In the genomic region with DNA sequence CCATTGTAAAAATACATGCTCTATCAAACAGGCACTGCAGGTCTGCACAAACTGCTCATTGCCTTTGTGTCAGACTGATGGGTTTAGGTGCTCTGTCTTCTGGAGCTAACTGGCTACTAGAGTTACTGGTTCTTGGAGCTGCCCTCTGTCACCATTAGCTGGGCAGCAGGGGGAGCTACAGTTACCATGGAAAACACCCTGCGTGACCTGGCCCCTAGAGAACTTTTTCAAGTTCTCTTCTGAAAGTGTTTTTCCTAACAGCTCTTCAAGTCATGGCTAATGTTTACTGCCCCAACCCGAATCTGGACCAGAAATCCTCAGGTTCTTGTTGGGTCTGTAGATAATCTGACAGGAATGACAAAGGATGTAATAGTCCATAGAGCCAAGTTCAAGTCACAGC, we compare ENCODE assay signal across 9 mouse cellular contexts.
DNase-seq lines count a peak whose midpoint lies in the region; ATAC-seq and TF ChIP-seq lines count a peak whose summit lies in the region.
"Had no signal": no experiment of that assay in that cellular context is flagged by ENCODE, and none has a peak within 500 bp of the region (broad histone marks: within the 10 kb centered on the region; RNA-seq: fewer than 3 reads in every experiment).

No protein-coding gene starts in this region.

- no peak for TF ChIP-seq POLR2A in bone marrow macrophage, adult 2 months (IDR thresholded peaks at IDR 0.05; ENCODE audit: borderline replicate concordance, low read depth, low read length)

- no peak for ATAC-seq in forebrain, embryonic 13.5 days
- ATAC-seq in neutrophil, adult 5-6 weeks (ENCODE audit: extremely low read depth, insufficient number of reproducible peaks, low FRiP score, poor library complexity, severe bottlenecking): peak; percentile 86

- H3K27ac ChIP-seq in forebrain, embryonic 10.5 days: no peak overlapping the region
- H3K27ac ChIP-seq in forebrain, embryonic 13.5 days: no peak overlapping the region
- H3K27ac ChIP-seq in bone marrow macrophage, adult 2 months (ENCODE audit: insufficient read depth, low read depth, low read length): no peak overlapping the region
- H3K27ac ChIP-seq: macrophage had no signal

- TF ChIP-seq CTCF in bone marrow macrophage, adult 2 months (IDR thresholded peaks at IDR 0.05; ENCODE audit: low read depth, low read length): peak; percentile 63; the same call in 1 of the 2 replicates

- no peaks in the 10 kb centered on the region for H3K36me3 ChIP-seq in forebrain, embryonic 10.5 days (replicated peaks)
- H3K36me3 ChIP-seq in forebrain, embryonic 13.5 days (ENCODE audit: poor library complexity, severe bottlenecking): no peaks in the 10 kb centered on the region

- H3K9me3 ChIP-seq in forebrain, embryonic 10.5 days: no peaks in the 10 kb centered on the region
- no peaks in the 10 kb centered on the region for H3K9me3 ChIP-seq in forebrain, embryonic 13.5 days (replicated peaks)

- WGBS in forebrain, embryonic 10.5 days: 52% methylated on average over 2 of the region's 2 CpGs
- 59% methylated on average over 2 of the region's 2 CpGs for WGBS in forebrain, embryonic 13.5 days

- peak; percentile 17 for DNase-seq in forebrain, embryonic 10.5 days (ENCODE audit: extremely low spot score, low spot score)
- DNase-seq in 3T3-L1 (ENCODE audit: low read depth, low spot score): peak; percentile 70
- peak; percentile 57 for DNase-seq in kidney, adult 9 months
- DNase-seq in yolk sac, embryonic 10.5 days (ENCODE audit: low spot score): no peak
- DNase-seq in Muller cell, postnatal 12 days (ENCODE audit: inconsistent ontology term): no peak

- no peak overlapping the region for H3K9ac ChIP-seq in forebrain, embryonic 13.5 days

- no peak overlapping the region for H3K4me3 ChIP-seq in forebrain, embryonic 10.5 days
- no peak overlapping the region for H3K4me3 ChIP-seq in forebrain, embryonic 13.5 days
- no peak overlapping the region for H3K4me3 ChIP-seq in bone marrow macrophage, adult 2 months (ENCODE audit: insufficient read depth, low read length)

- H3K27me3 ChIP-seq in forebrain, embryonic 10.5 days (ENCODE audit: poor library complexity, severe bottlenecking): peaks cover 18% of the 10 kb centered on the region; the same call in 1 of the 2 replicates
- H3K27me3 ChIP-seq in forebrain, embryonic 13.5 days: no peaks in the 10 kb centered on the region; the same call in 1 of the 2 replicates

- H3K4me2 ChIP-seq in forebrain, embryonic 13.5 days: no peak overlapping the region

- H3K4me1 ChIP-seq in forebrain, embryonic 10.5 days: peaks cover 20% of the 10 kb centered on the region
- H3K4me1 ChIP-seq in forebrain, embryonic 13.5 days: peaks cover 13% of the 10 kb centered on the region
- H3K4me1 ChIP-seq in bone marrow macrophage, adult 2 months (ENCODE audit: control insufficient read depth, insufficient read depth, low read length): peaks cover 3% of the 10 kb centered on the region; the same call in 1 of the 2 replicates

Comparison
In these comparisons a context has a peak if more than half of its experiments do, and no peak if none do; other contexts are left out.
1. DNase-seq: peak in forebrain, embryonic 10.5 days (single experiment), 3T3-L1 (single experiment) and kidney, adult 9 months (single experiment); none in yolk sac, embryonic 10.5 days (single experiment) and Muller cell, postnatal 12 days (single experiment).